Mouse (Mus musculus) MEL (cell line): ENCODE results near the gene Morn3.

Experiments used
- CHD1 ChIP-seq: IDR thresholded peaks from 2 replicates; pipeline ENCODE4 v1.6.1; 2012; ENCODE audit warnings: low read depth, mild to moderate bottlenecking, inconsistent platforms, low read length, improper control_type of control experiment
- CHD2 ChIP-seq: IDR thresholded peaks from 2 replicates; pipeline ENCODE4 v1.6.1; 2011; ENCODE audit warnings: low read length, improper control_type of control experiment
- CTCF ChIP-seq, 3 experiments: IDR thresholded peaks in 2 of 3; conservative IDR thresholded peaks in 1 of 3; 2 replicates each; pipeline ENCODE4 v1.5.1; 2011 to 2012; ENCODE audit warnings: low read length in 3 of 3, low read depth in 2 of 3, mild to moderate bottlenecking in 2 of 3, improper control_type of control experiment in 1 of 3, inconsistent platforms in 1 of 3, mixed read lengths in 1 of 3, moderate library complexity in 1 of 3; ENCODE audit not compliant: control insufficient read depth in 1 of 3, insufficient read depth in 1 of 3, poor library complexity in 1 of 3, severe bottlenecking in 1 of 3
- EP300 ChIP-seq, 2 experiments: IDR thresholded peaks; 2 replicates each; pipeline ENCODE4 v1.6.1; 2011; ENCODE audit warnings: improper control_type of control experiment in 2 of 2, low read length in 2 of 2, low read depth in 1 of 2, mild to moderate bottlenecking in 1 of 2
- KAT2A ChIP-seq: conservative IDR thresholded peaks from 2 replicates; pipeline ENCODE4 v1.6.1; 2012; ENCODE audit warnings: low read depth, low read length, improper control_type of control experiment, inconsistent platforms
- MAX ChIP-seq: IDR thresholded peaks from 2 replicates; pipeline ENCODE4 v1.6.1; 2011; ENCODE audit warnings: low read length, improper control_type of control experiment
- USF1 ChIP-seq: IDR thresholded peaks from 2 replicates; pipeline ENCODE4 v1.6.1; 2014; ENCODE audit warnings: low read depth, mild to moderate bottlenecking, inconsistent platforms, low read length, improper control_type of control experiment, moderate library complexity
- ZMIZ1 ChIP-seq: IDR thresholded peaks from 2 replicates; pipeline ENCODE4 v1.6.1; 2012; ENCODE audit warnings: low read depth, mild to moderate bottlenecking, inconsistent platforms, low read length, improper control_type of control experiment, moderate library complexity

DNA sequence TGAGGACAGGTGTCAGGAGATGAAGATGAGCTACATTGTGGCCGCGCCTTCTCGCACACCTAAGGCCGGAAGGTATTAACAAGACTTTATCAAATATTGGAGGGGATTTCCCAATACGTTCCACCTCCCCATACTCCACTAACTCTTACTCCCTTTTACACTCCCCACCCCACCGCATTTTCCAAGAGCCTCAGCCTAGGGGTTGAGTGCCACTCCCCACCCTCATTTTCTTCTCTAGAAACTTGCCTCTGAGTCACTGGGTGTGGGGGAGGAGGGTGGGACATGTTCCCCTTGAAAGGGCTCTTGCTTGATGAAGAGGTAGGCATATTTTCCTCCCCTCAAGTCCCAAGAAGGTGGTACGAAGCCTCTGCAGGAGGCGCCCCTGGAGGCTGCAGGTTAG lies 30.9 kb downstream of the Morn3 start:
- TF ChIP-seq ZMIZ1 (no peak), MAX (no peak), EP300 (IDR thresholded peaks at IDR 0.05; ENCODE audit: low read depth in 1 of 2, low read length in 2 of 2) (no peak), CTCF (IDR thresholded peaks at IDR 0.05 in 2 of 3, conservative IDR thresholded peaks at IDR 0.05 in 1 of 3; ENCODE audit: control insufficient read depth in 1 of 3, insufficient read depth in 1 of 3, low read depth in 2 of 3, low read length in 3 of 3, poor library complexity in 1 of 3, severe bottlenecking in 1 of 3) (no peak), KAT2A (no peak), USF1 (no peak), CHD1 (no peak), CHD2 (no peak)
